In the genomic region with DNA sequence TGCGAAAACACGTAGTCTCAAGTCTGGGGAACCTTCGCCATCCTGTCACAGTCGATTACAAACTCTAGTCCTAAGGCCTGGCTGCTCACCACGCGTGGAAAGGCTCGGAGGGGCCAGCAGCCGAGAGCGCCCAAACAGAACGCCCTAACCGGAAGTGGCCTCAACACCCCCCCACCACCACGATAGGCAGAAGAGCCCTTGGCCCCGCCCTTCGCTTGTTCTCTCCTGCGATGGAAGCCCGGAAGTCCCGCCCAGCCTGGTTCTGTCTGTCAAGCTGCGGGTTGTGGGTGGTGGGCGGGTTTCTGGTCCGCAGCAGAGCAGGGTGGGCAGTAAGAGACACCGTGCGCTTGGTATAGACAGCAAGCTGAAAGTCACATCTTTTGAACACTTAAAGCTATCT, we compare ENCODE assay signal across 8 mouse cellular contexts. TPM values are rescaled to one million over a fixed set of nuclear protein-coding genes. Genes with fewer than 3 reads are reported as not detected.
DNase-seq lines count a peak whose midpoint lies in the region; ATAC-seq and TF ChIP-seq lines count a peak whose summit lies in the region.

No protein-coding gene starts in this region.

- intact Hi-C loops in left cerebral cortex, adult 2 months (cut with DNase I): no loop called here

- H3K4me3 ChIP-seq in hindbrain, postnatal 0 days (ENCODE audit: low read length): peak overlapping the region; percentile 50
- peak overlapping the region; percentile 67 for H3K4me3 ChIP-seq in left cerebral cortex, adult 2 months

- no peaks in the 10 kb centered on the region for H3K27me3 ChIP-seq in hindbrain, postnatal 0 days (ENCODE audit: insufficient read depth, low read length)

- peak overlapping the region; percentile 79 for H3K27ac ChIP-seq in hindbrain, postnatal 0 days
- peak overlapping the region; percentile 80 for H3K27ac ChIP-seq in left cerebral cortex, adult 2 months

- H3K9me3 ChIP-seq in hindbrain, postnatal 0 days (ENCODE audit: low read length): no peaks in the 10 kb centered on the region

- 1% methylated on average over 22 of the region's 22 CpGs for WGBS in hindbrain, postnatal 0 days

- no peaks in the 10 kb centered on the region for H3K36me3 ChIP-seq in hindbrain, postnatal 0 days (ENCODE audit: insufficient read depth, low read length)

- no peaks in the 10 kb centered on the region; the same call in 1 of the 2 replicates for H3K4me1 ChIP-seq in hindbrain, postnatal 0 days (ENCODE audit: insufficient read depth, low read length)

- no peak for TF ChIP-seq CTCF in hindbrain, postnatal 0 days (IDR thresholded peaks at IDR 0.05; ENCODE audit: low read depth)
- no peak for TF ChIP-seq CTCF in left cerebral cortex, adult 2 months (IDR thresholded peaks at IDR 0.05)

- peak; percentile 98 for ATAC-seq in hindbrain, postnatal 0 days
- ATAC-seq in megakaryocyte, adult 5-6 weeks (ENCODE audit: poor library complexity, severe bottlenecking): peak; percentile 99

- DNase-seq in WW6 (ENCODE audit: low read depth, low spot score): peak; percentile 65
- peak; percentile 91 to 94 for DNase-seq in cerebellum, postnatal 4 days (ENCODE audit: low spot score in 2 of 2)
- DNase-seq in gastrocnemius, adult 18-20 months (ENCODE audit: low spot score): peak; percentile 95
- peak; percentile 98 for DNase-seq in hindbrain, postnatal 0 days (ENCODE audit: low spot score)
- peak; percentile 94 to 96 for DNase-seq in left cerebral cortex, adult 2 months (ENCODE audit: extremely low spot score in 1 of 2, low spot score in 2 of 2)
- DNase-seq in right cerebral cortex, adult 2 months (ENCODE audit: low spot score in 2 of 2): peak; percentile 97
- DNase-seq in urinary bladder, postnatal 14 days (ENCODE audit: low spot score): peak; percentile 96

- peak overlapping the region; percentile 63 for H3K9ac ChIP-seq in hindbrain, postnatal 0 days (replicated peaks; ENCODE audit: low read length)

- H3K4me2 ChIP-seq in hindbrain, postnatal 0 days (ENCODE audit: low read depth, low read length): peak overlapping the region; percentile 62

RNA-seq across cellular contexts. Expression of gene Rd3, which starts 12.8 kb away (rescaled TPM):
- not detected for total RNA-seq in gastrocnemius, adult 18-20 months (2021)
- total RNA-seq in hindbrain, postnatal 0 days (2014; rRNA removed): 1.8 and 2.2 TPM in 2 replicates
- polyA plus RNA-seq in hindbrain, postnatal 0 days (2015; fragmentation: Nextera tagmentation; extraction: Ambion mirVana): 2.6 and 3.0 TPM in 2 replicates
- under 1 TPM; 0.18 to 0.21 TPM for total RNA-seq in left cerebral cortex, adult 2 months (2021)
- 0.18 and 0.38 TPM in 2 replicates for total RNA-seq in megakaryocyte, adult 5-6 weeks (2015)
- total RNA-seq in megakaryocyte, adult 5-6 weeks (2017): 0.22 TPM in 1 of 2 replicates, not detected in the other

Comparison
In these comparisons a context has a peak if more than half of its experiments do, and no peak if none do; other contexts are left out.
1. Peak in every context shown above with its lines: DNase-seq, ATAC-seq, H3K4me3 ChIP-seq and H3K27ac ChIP-seq.